Mouse (Mus musculus): Measurements from ENCODE around the gene Actn2.

- no peak for TF ChIP-seq CTCF (IDR thresholded peaks at IDR 0.05; ENCODE audit: low read depth, low read length)
- TF ChIP-seq POLR2A (IDR thresholded peaks at IDR 0.05; ENCODE audit: borderline replicate concordance, low read depth, low read length) = no peak
These were observed 887 bp upstream of the Actn2 start for GRCm38 (mm10) chr13:12341447-12341846.
